In the genomic region with DNA sequence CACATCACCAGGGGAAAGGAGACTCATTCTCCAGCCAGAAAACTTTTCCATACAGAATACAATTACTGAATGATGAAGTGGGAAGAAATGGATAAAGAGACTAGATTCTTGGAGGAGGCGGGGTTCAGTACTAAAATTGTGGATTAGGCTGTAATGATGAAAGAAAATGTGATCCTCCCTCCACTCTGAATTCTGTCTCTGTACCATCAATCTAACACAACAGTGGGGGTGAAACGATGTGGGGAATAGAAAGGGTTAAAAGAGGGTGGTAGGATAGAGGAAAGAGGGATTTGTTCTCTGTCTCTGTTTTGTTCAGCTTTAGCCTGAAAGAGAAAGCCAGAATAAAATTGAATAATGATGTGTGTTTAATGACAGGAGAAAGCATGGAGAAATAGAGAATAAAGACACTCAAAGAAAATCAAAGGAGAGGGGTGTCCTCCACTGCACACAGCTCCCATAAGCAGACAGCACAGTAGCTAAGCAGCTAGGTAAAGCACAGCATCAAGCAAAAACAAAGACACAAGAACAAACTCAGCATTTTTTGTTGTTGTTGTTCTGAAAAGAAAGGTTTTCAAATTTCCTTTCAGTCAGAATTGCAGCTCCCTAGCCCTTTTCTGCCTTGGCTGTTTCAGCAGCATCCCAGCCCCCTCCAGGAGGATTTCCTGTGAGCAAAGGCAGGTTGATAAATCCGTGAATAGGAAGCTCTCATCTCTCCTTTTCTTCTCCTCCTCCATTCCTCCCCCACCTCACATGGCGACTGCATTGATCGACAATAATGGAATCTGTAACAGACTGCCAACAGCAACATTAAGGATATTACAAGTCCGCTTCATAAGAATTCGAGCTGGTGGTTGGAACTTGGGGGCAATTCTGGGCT, we compare ENCODE assay signal across 11 mouse cellular contexts.
DNase-seq lines count a peak whose midpoint lies in the region; ATAC-seq and TF ChIP-seq lines count a peak whose summit lies in the region.
"Had no signal": no experiment of that assay in that cellular context is flagged by ENCODE, and none has a peak within 500 bp of the region (broad histone marks: within the 10 kb centered on the region; RNA-seq: fewer than 3 reads in every experiment).

No protein-coding gene starts in this region.

- H3K9me3 ChIP-seq in embryonic facial prominence, embryonic 13.5 days: no peaks in the 10 kb centered on the region
- H3K9me3 ChIP-seq in forebrain, postnatal 0 days (ENCODE audit: low read length): no peaks in the 10 kb centered on the region
- H3K9me3 ChIP-seq in midbrain, postnatal 0 days (ENCODE audit: low read length): no peaks in the 10 kb centered on the region

- no peaks in the 10 kb centered on the region for H3K27me3 ChIP-seq in embryonic facial prominence, embryonic 13.5 days
- no peaks in the 10 kb centered on the region for H3K27me3 ChIP-seq in forebrain, postnatal 0 days (ENCODE audit: insufficient read depth, low read length)
- H3K27me3 ChIP-seq in midbrain, postnatal 0 days (ENCODE audit: insufficient read depth, low read length): no peaks in the 10 kb centered on the region

- WGBS in embryonic facial prominence, embryonic 13.5 days: 43% methylated on average over 7 of the region's 7 CpGs
- 9% methylated on average over 7 of the region's 7 CpGs for WGBS in forebrain, postnatal 0 days
- WGBS in midbrain, postnatal 0 days: 8% methylated on average over 7 of the region's 7 CpGs

- H3K4me2 ChIP-seq in embryonic facial prominence, embryonic 13.5 days: peak overlapping the region; percentile 41
- peak overlapping the region; percentile 52 for H3K4me2 ChIP-seq in forebrain, postnatal 0 days (ENCODE audit: low read depth)
- H3K4me2 ChIP-seq in midbrain, postnatal 0 days (ENCODE audit: low read depth, low read length, poor library complexity, severe bottlenecking): peak overlapping the region; percentile 60

- H3K9ac ChIP-seq in embryonic facial prominence, embryonic 13.5 days: no peak overlapping the region
- peak overlapping the region; percentile 70 for H3K9ac ChIP-seq in forebrain, postnatal 0 days
- H3K9ac ChIP-seq in midbrain, postnatal 0 days (replicated peaks; ENCODE audit: low read length, poor library complexity, severe bottlenecking): peak overlapping the region; percentile 83

- no peaks in the 10 kb centered on the region for H3K36me3 ChIP-seq in embryonic facial prominence, embryonic 13.5 days
- no peaks in the 10 kb centered on the region for H3K36me3 ChIP-seq in forebrain, postnatal 0 days (ENCODE audit: insufficient read depth)
- H3K36me3 ChIP-seq in midbrain, postnatal 0 days (ENCODE audit: insufficient read depth, low read length): no peaks in the 10 kb centered on the region

- no peak for ATAC-seq in embryonic facial prominence, embryonic 13.5 days (ENCODE audit: insufficient number of reproducible peaks, insufficient read depth, low FRiP score, low TSS enrichment, low read depth)
- ATAC-seq in forebrain, postnatal 0 days: peak; percentile 86
- ATAC-seq in midbrain, postnatal 0 days (ENCODE audit: low FRiP score): peak; percentile 50; the same call in 1 of the 2 replicates
- no peak for ATAC-seq in CD4-positive, CD25-positive, alpha-beta regulatory T cell, adult 4 months

- DNase-seq in layer of hippocampus, adult 18-20 months (ENCODE audit: low spot score in 2 of 2): peak; percentile 44 to 50
- no peak for DNase-seq in layer of hippocampus, postnatal 25 days (ENCODE audit: extremely low spot score in 1 of 2, low spot score in 1 of 2)
- peak; percentile 79 for DNase-seq in forebrain, postnatal 0 days
- peak; percentile 44 for DNase-seq in midbrain, postnatal 0 days (ENCODE audit: low spot score)
- DNase-seq in liver: no peak
- DNase-seq: adrenal gland, postnatal 36 days; kidney, adult 8-10 months; thymus, postnatal 14 days had no signal

- H3K27ac ChIP-seq in embryonic facial prominence, embryonic 13.5 days: peak overlapping the region; percentile 39; the same call in 1 of the 2 replicates
- H3K27ac ChIP-seq in forebrain, postnatal 0 days (ENCODE audit: low read depth, low read length): peak overlapping the region; percentile 89
- peak overlapping the region; percentile 90 for H3K27ac ChIP-seq in midbrain, postnatal 0 days (ENCODE audit: low read depth, low read length)
- H3K27ac ChIP-seq: macrophage had no signal

- no peak for TF ChIP-seq CTCF in forebrain, postnatal 0 days (IDR thresholded peaks at IDR 0.05; ENCODE audit: low read depth)
- no peak for TF ChIP-seq CTCF in midbrain, postnatal 0 days (IDR thresholded peaks at IDR 0.05)

- no peak overlapping the region for H3K4me3 ChIP-seq in embryonic facial prominence, embryonic 13.5 days
- H3K4me3 ChIP-seq in forebrain, postnatal 0 days (ENCODE audit: low read depth, low read length): peak overlapping the region; percentile 47
- peak overlapping the region; percentile 49 for H3K4me3 ChIP-seq in midbrain, postnatal 0 days (ENCODE audit: low read depth, low read length)

- peaks cover 10% of the 10 kb centered on the region for H3K4me1 ChIP-seq in embryonic facial prominence, embryonic 13.5 days
- H3K4me1 ChIP-seq in forebrain, postnatal 0 days (ENCODE audit: insufficient read depth): 0 out of 2 replicates have a peak, but pooled peaks cover 5% of the 10 kb centered on the region
- H3K4me1 ChIP-seq in midbrain, postnatal 0 days (ENCODE audit: insufficient read depth, low read length): no peaks in the 10 kb centered on the region; the same call in none of the 2 replicates

Comparison
In these comparisons a context has a peak if more than half of its experiments do, and no peak if none do; other contexts are left out.
1. DNase-seq: peak in layer of hippocampus, adult 18-20 months (2 of 2), forebrain, postnatal 0 days (single experiment) and midbrain, postnatal 0 days (single experiment); none in layer of hippocampus, postnatal 25 days (0 of 2) and liver (single experiment).
2. ATAC-seq: peak in forebrain, postnatal 0 days (single experiment) and midbrain, postnatal 0 days (single experiment); none in embryonic facial prominence, embryonic 13.5 days (single experiment) and CD4-positive, CD25-positive, alpha-beta regulatory T cell, adult 4 months (single experiment).
3. H3K27ac ChIP-seq: peak in every context shown above with its lines; median percentile 90 in midbrain, postnatal 0 days; 89 in forebrain, postnatal 0 days; 39 in embryonic facial prominence, embryonic 13.5 days.
4. Peak in every context shown above with its lines, with median percentiles within 50 percentile points of each other: H3K4me2 ChIP-seq.